Mouse (Mus musculus): Measurements from ENCODE around the gene Pcmt1. TPM values are rescaled to one million over a fixed set of nuclear protein-coding genes. Genes with fewer than 3 reads are reported as not detected.
A peak's percentile ranks its signal among the peaks of the same experiment; 100 is the strongest.

Pcmt1 gene
- polyA plus RNA-seq, 1 experiment, result not detected

- Histone ChIP-seq H3K4me1 (ENCODE audit: control insufficient read depth, insufficient read depth, low read length) (peaks cover 8% of the 10 kb centered on the region), H3K4me3 (ENCODE audit: insufficient read depth, low read depth, low read length) (peak within 1 kb of the TSS; percentile 81), H3K27ac (ENCODE audit: insufficient read depth, low read depth, low read length) (peak within 1 kb of the TSS; percentile 30; the same call in 1 of the 2 replicates)
- TF ChIP-seq CTCF (IDR thresholded peaks at IDR 0.05; ENCODE audit: insufficient read depth, low read depth, low read length) (no peak), POLR2A (IDR thresholded peaks at IDR 0.05; ENCODE audit: insufficient read depth, low read depth, low read length) (peak; percentile 74)
- WGBS, result under 1% methylated on average over 72 of the region's 76 CpGs
These were observed 91.2 kb downstream of the Pcmt1 start, which contains the start of gene Lrp11 for GRCm38 (mm10) chr10:7589592-7590233. Gene Lrp11, plus strand, starts transcription at chr10:7589800.

- H3K4me3 ChIP-seq (ENCODE audit: insufficient read depth, low read depth, low read length), result no peak overlapping the region
- no peak for TF ChIP-seq POLR2A (IDR thresholded peaks at IDR 0.05; ENCODE audit: insufficient read depth, low read depth, low read length)
- no peak for TF ChIP-seq CTCF (IDR thresholded peaks at IDR 0.05; ENCODE audit: insufficient read depth, low read depth, low read length)
- peaks cover 10% of the 10 kb centered on the region for H3K4me1 ChIP-seq (ENCODE audit: control insufficient read depth, insufficient read depth, low read length)
- 66% methylated on average over 2 of the region's 2 CpGs for WGBS
- no peak overlapping the region for H3K27ac ChIP-seq (ENCODE audit: insufficient read depth, low read depth, low read length)
These were observed 94.2 kb downstream of the Pcmt1 start for GRCm38 (mm10) chr10:7586771-7587170.

- H3K4me1 ChIP-seq (ENCODE audit: control insufficient read depth, insufficient read depth, low read length), result peaks cover 7% of the 10 kb centered on the region
- TF ChIP-seq CTCF (IDR thresholded peaks at IDR 0.05; ENCODE audit: insufficient read depth, low read depth, low read length) (no peak), POLR2A (IDR thresholded peaks at IDR 0.05; ENCODE audit: insufficient read depth, low read depth, low read length) (no peak)
- WGBS, result 48% methylated on average over 7 of the region's 7 CpGs
- H3K27ac ChIP-seq (ENCODE audit: insufficient read depth, low read depth, low read length), result no peak overlapping the region
- H3K4me3 ChIP-seq (ENCODE audit: insufficient read depth, low read depth, low read length), result no peak overlapping the region
These were observed 97.9 kb downstream of the Pcmt1 start for GRCm38 (mm10) chr10:7582891-7583557.

GRCm38 (mm10) chr10:7582157-7582890, 98.6 kb downstream of the Pcmt1 start:
- TF ChIP-seq CTCF (IDR thresholded peaks at IDR 0.05; ENCODE audit: insufficient read depth, low read depth, low read length), result no peak
- TF ChIP-seq POLR2A (IDR thresholded peaks at IDR 0.05; ENCODE audit: insufficient read depth, low read depth, low read length), result no peak
- 35% methylated on average over 11 of the region's 11 CpGs for WGBS
- Histone ChIP-seq H3K4me1 (ENCODE audit: control insufficient read depth, insufficient read depth, low read length) (peaks cover 7% of the 10 kb centered on the region), H3K4me3 (ENCODE audit: insufficient read depth, low read depth, low read length) (no peak overlapping the region), H3K27ac (ENCODE audit: insufficient read depth, low read depth, low read length) (no peak overlapping the region)

- no peak overlapping the region for H3K27ac ChIP-seq (ENCODE audit: insufficient read depth, low read depth, low read length)
- WGBS, result 89% methylated on average over 2 of the region's 2 CpGs
- TF ChIP-seq POLR2A (IDR thresholded peaks at IDR 0.05; ENCODE audit: insufficient read depth, low read depth, low read length) (no peak), CTCF (IDR thresholded peaks at IDR 0.05; ENCODE audit: insufficient read depth, low read depth, low read length) (no peak)
- peaks cover 7% of the 10 kb centered on the region for H3K4me1 ChIP-seq (ENCODE audit: control insufficient read depth, insufficient read depth, low read length)
- no peak overlapping the region for H3K4me3 ChIP-seq (ENCODE audit: insufficient read depth, low read depth, low read length)
These were observed 99.5 kb downstream of the Pcmt1 start for GRCm38 (mm10) chr10:7581401-7581800.

Other genes with a start within 250 kb of the Pcmt1 start
- gene Ulbp1, start 207.5 kb downstream of the Pcmt1 start, polyA plus RNA-seq (2012; ENCODE audit: insufficient read depth, insufficient read length, low replicate concordance, missing spikeins), result not detected in 2 replicates
- gene Lrp11, start 91.3 kb downstream of the Pcmt1 start, polyA plus RNA-seq (2012; ENCODE audit: insufficient read depth, insufficient read length, low replicate concordance, missing spikeins), result not detected in 2 replicates
- not detected in 2 replicates for gene Nup43, start 13.6 kb downstream of the Pcmt1 start, polyA plus RNA-seq (2012; ENCODE audit: insufficient read depth, insufficient read length, low replicate concordance, missing spikeins)
- gene Lats1, start 78 bp upstream of the Pcmt1 start, polyA plus RNA-seq (2012; ENCODE audit: insufficient read depth, insufficient read length, low replicate concordance, missing spikeins), result 70.0 TPM in 1 of 2 replicates, not detected in the other
- gene Katna1, start 44.9 kb upstream of the Pcmt1 start, polyA plus RNA-seq (2012; ENCODE audit: insufficient read depth, insufficient read length, low replicate concordance, missing spikeins), result not detected in 2 replicates
- gene Ginm1, start 111.7 kb upstream of the Pcmt1 start, polyA plus RNA-seq (2012; ENCODE audit: insufficient read depth, insufficient read length, low replicate concordance, missing spikeins), result not detected in 2 replicates
- gene Ppil4, start 111.8 kb upstream of the Pcmt1 start, polyA plus RNA-seq (2012; ENCODE audit: insufficient read depth, insufficient read length, low replicate concordance, missing spikeins), result not detected in 2 replicates
- not detected in 2 replicates for gene Zc3h12d, start 151.3 kb upstream of the Pcmt1 start, polyA plus RNA-seq (2012; ENCODE audit: insufficient read depth, insufficient read length, low replicate concordance, missing spikeins)